Mouse (Mus musculus) leukemia stem cell, adult 10-12 weeks (primary cell): ENCODE measurements around the gene Meis2. TPM values are rescaled to one million over a fixed set of nuclear protein-coding genes. Genes with fewer than 3 reads are reported as not detected.

Source experiments
- polyA plus RNA-seq: library from polyadenylated mRNA; stranded (reverse); fragments of >175 nt; gene quantifications from 2 replicates; pipeline ENCODE4 v1.2.3, GENCODE M21; 2012; ENCODE audit warnings: low replicate concordance

The Meis2 gene
- polyA plus RNA-seq = 0.22 and 1.7 TPM in 2 replicates

GRCm38 (mm10) chr2:116065570-116066005, at the start of gene Meis2:
TSS of gene Meis2 (minus strand) at chr2:116065839.

